Mouse (Mus musculus) lung, embryonic 14.5 days (tissue): Measurements from ENCODE around the gene Fank1. TPM values are rescaled to one million over a fixed set of nuclear protein-coding genes. Genes with fewer than 3 reads are reported as not detected.

Experiments
- ATAC-seq: fragments of 200-750 bp; cut with Nextera tagmentation; 2 replicates; pipeline ENCODE4 v1.8.0; 2017; ENCODE audit warnings: mild to moderate bottlenecking, moderate TSS enrichment, moderate library complexity; ENCODE audit not compliant: insufficient read depth
- DNase-seq: peaks from one replicate; pipeline ENCODE4 v3.0.0-alpha.2; 2015
- H3K27ac ChIP-seq: fragments of 300-500 bp; sonication (generic); 2 replicates; pipeline ENCODE4 v1.5.1; 2014; ENCODE audit warnings: low read depth, mild to moderate bottlenecking, moderate library complexity
- H3K27me3 ChIP-seq: fragments of 300-500 bp; sonication (generic); 2 replicates; pipeline ENCODE4 v1.6.1; 2014; ENCODE audit warnings: low read length, control low read depth; ENCODE audit not compliant: insufficient read depth
- H3K36me3 ChIP-seq: fragments of 300-500 bp; sonication (generic); 2 replicates; pipeline ENCODE4 v1.6.1; 2014; ENCODE audit warnings: control low read depth; ENCODE audit not compliant: insufficient read depth
- H3K4me1 ChIP-seq: fragments of 300-500 bp; sonication (generic); 2 replicates; pipeline ENCODE4 v1.6.1; 2014; ENCODE audit warnings: antibody characterized with exemption, control low read depth; ENCODE audit not compliant: insufficient read depth
- H3K4me2 ChIP-seq: fragments of 300-500 bp; sonication (generic); 2 replicates; pipeline ENCODE4 v1.6.1; 2014; ENCODE audit warnings: mild to moderate bottlenecking
- H3K4me3 ChIP-seq: fragments of 300-500 bp; sonication (generic); 2 replicates; pipeline ENCODE4 v1.5.1; 2014; ENCODE audit warnings: low read depth, low read length
- H3K9ac ChIP-seq: fragments of 300-500 bp; sonication (generic); 2 replicates; pipeline ENCODE4 v1.6.1; 2014
- H3K9me3 ChIP-seq: fragments of 300-500 bp; sonication (generic); 2 replicates; pipeline ENCODE4 v1.6.1; 2016; ENCODE audit warnings: low read depth, low read length, control low read depth
- CTCF ChIP-seq: IDR thresholded peaks from 2 replicates; pipeline ENCODE4 v1.5.1; 2016; ENCODE audit warnings: antibody characterized with exemption, low read depth
- WGBS: fragments of 180-500 bp; shearing (Covaris S2); extraction: QIAGEN DNeasy Blood & Tissue Kit; methylation state at CpG from one replicate; pipeline ENCODE4 v1.1.7; 2014; 5-methylcytosine and 5-hydroxymethylcytosine counted together
- polyA plus RNA-seq: library from polyadenylated mRNA; unstranded; fragments of >200 nt; fragmentation: Nextera tagmentation; extraction: Ambion mirVana; gene quantifications from 2 replicates; pipeline ENCODE4 v1.2.1, GENCODE M21; 2014

Fank1 gene
- polyA plus RNA-seq, 1 experiment from 2014 or later, result 0.29 TPM

DNA sequence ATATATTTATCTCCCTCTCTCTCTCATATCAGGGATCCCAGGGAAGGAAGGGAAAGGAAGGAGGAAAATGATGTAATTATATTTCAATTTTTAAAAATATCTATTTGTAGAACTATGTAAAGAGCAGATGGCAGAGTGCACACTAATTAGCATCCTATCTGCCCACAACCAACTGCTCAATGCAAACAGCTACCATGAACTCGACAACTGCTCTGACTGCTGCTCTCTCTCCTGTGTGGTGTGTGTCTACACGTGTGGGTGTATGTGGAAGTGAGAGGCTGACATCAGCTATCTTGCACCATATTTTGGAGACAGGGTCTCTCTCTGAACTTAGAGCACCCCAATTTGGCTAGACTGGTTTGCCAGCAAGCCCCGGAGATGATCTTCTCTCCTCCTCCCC lies 135.2 kb downstream of the Fank1 start:
- no peaks in the 10 kb centered on the region for H3K27me3 ChIP-seq
- H3K36me3 ChIP-seq, result peaks cover 34% of the 10 kb centered on the region
- H3K9ac ChIP-seq, result no peak overlapping the region
- no peaks in the 10 kb centered on the region for H3K9me3 ChIP-seq
- DNase-seq (no peak), ATAC-seq (no peak)
- H3K4me1 ChIP-seq, result no peaks in the 10 kb centered on the region
- H3K27ac ChIP-seq, result no peak overlapping the region
- H3K4me3 ChIP-seq, result no peak overlapping the region
- no peak for TF ChIP-seq CTCF
- no peak overlapping the region for H3K4me2 ChIP-seq
- 81% methylated on average over 3 of the region's 3 CpGs for WGBS

DNA sequence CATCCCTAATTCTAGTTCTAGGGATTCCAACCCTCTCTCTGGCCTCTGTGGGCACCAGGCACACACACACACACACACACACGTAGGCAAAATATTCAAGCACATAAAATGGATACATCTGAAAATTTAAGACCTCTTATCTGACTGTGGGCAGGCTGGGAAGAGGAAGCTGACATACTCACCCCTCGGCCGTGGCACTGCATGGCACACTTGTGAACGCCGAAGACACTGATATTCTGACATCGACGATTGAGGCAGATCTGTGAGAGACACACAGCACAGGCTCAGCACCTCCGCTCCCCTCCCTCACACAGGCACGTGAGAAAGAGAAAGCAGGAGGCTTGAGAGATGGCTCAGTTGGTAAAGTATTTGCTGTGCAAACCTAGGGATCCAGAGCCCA lies 139.6 kb downstream of the Fank1 start:
- Histone ChIP-seq H3K4me3 (no peak overlapping the region), H3K4me1 (no peaks in the 10 kb centered on the region), H3K27ac (no peak overlapping the region), H3K9ac (no peak overlapping the region), H3K9me3 (no peaks in the 10 kb centered on the region), H3K4me2 (no peak overlapping the region), H3K27me3 (no peaks in the 10 kb centered on the region), H3K36me3 (peaks cover 31% of the 10 kb centered on the region; the same call in 1 of the 2 replicates)
- TF ChIP-seq CTCF, result no peak
- DNase-seq (no peak), ATAC-seq (no peak)
- 77% methylated on average over 9 of the region's 9 CpGs for WGBS

DNA sequence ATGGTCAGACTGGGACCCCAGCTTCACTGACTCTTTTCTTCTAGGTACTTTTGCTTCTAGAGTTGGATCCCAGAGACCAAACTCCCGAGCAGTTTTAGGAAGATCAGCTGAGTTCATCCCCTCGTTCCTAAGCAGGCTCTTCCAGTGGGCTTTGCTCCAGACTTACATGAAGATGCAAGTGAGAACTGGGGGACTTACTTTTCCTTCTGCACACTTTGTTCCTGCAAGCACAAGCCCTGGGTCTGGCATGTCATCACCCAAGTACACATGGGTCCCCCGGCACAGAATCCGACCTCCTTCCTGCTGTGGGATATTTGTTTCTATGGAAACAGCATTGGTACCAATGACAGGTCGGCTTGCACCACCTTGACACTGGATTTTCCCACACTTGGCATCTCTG lies 142.6 kb downstream of the Fank1 start:
- TF ChIP-seq CTCF, result no peak
- no peak overlapping the region for H3K27ac ChIP-seq
- no peak for ATAC-seq

DNA sequence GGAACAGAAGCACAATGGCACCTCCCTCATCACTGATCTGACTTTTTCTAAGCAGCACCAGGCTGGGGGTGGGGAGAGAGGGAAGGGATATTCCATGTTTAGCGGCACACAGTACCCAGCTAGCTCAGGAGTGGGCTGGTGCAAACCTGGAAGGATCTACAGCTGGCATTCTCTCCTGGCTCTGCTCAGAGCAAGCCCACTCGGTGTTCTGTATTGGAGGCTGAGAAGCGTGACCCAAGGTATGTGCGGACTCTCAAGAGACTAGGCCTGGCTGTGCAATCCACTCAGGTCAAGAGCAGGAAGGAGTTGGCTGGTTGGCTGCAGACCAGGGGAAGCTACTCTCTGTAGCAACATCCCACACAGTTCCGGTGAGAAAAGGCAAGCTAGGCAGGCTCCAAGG lies 143.3 kb downstream of the Fank1 start:
- DNase-seq (no peak), ATAC-seq (0 out of 2 replicates have a peak, but pooled peaks have one; percentile 4)
- H3K27me3 ChIP-seq, result no peaks in the 10 kb centered on the region
- H3K4me2 ChIP-seq, result no peak overlapping the region
- no peaks in the 10 kb centered on the region for H3K9me3 ChIP-seq
- WGBS, result 70% methylated on average over 5 of the region's 5 CpGs
- H3K36me3 ChIP-seq, result peaks cover 25% of the 10 kb centered on the region; the same call in 1 of the 2 replicates
- H3K4me3 ChIP-seq, result no peak overlapping the region
- TF ChIP-seq CTCF, result no peak
- H3K27ac ChIP-seq, result no peak overlapping the region
- H3K4me1 ChIP-seq, result peaks cover 4% of the 10 kb centered on the region; the same call in 1 of the 2 replicates
- no peak overlapping the region for H3K9ac ChIP-seq

More for the DNA sequence above, 142.6 kb downstream of the Fank1 start:
- peaks cover 4% of the 10 kb centered on the region; the same call in 1 of the 2 replicates for H3K4me1 ChIP-seq
- no peak overlapping the region for H3K4me3 ChIP-seq
- no peak overlapping the region for H3K4me2 ChIP-seq
- peaks cover 28% of the 10 kb centered on the region; the same call in 1 of the 2 replicates for H3K36me3 ChIP-seq
- no peaks in the 10 kb centered on the region for H3K27me3 ChIP-seq
- no peak overlapping the region for H3K9ac ChIP-seq
- 56% methylated on average over 5 of the region's 5 CpGs for WGBS
- no peaks in the 10 kb centered on the region for H3K9me3 ChIP-seq
- no peak for DNase-seq

DNA sequence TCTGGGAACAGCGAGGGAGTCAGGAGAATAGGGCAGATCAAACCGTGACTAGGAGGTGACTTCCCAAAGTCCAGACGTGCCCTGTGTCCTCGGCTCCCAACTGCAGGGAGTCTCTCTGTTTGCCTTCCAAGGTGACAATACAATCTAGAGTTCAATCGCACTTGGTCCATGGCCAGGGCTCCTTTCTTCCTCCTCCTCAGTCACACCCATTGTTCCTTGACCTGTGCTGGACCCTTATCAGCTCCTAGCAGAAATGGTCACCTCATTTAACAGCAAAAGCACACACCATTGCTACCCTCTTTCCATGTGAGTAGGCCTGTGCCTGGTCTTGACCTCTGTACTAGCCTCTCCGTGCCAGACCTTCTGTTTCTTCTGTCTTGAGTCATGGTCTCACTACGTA lies 144.1 kb downstream of the Fank1 start:
- no peaks in the 10 kb centered on the region for H3K27me3 ChIP-seq
- 66% methylated on average over 7 of the region's 7 CpGs for WGBS

DNA sequence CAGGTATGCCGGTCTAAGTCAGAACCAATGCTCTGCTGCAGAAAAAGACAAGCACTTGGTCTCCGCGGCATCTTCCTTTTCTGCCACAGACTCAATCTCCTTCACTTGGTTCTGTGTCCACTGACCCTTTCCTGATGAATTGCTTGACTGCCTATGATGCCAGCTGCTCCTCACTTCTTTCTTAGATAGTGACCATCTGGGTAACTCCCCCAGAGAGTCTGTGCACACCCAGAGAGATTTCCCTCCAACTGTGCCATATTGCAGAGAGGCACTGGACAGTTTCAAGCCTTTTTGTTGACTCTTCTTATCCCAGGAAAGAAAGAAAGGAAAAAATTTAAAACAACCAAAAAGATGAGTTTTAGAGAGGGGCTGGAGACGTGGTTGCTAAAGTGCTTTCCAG lies 144.6 kb downstream of the Fank1 start:
- DNase-seq (no peak), ATAC-seq (no peak)
- no peak overlapping the region for H3K9ac ChIP-seq
- no peak overlapping the region for H3K4me3 ChIP-seq
- no peak for TF ChIP-seq CTCF
- WGBS, result 89% methylated on average over 4 of the region's 4 CpGs
- peaks cover 31% of the 10 kb centered on the region; the same call in 1 of the 2 replicates for H3K36me3 ChIP-seq
- no peaks in the 10 kb centered on the region for H3K27me3 ChIP-seq
- no peaks in the 10 kb centered on the region for H3K9me3 ChIP-seq
- no peak overlapping the region for H3K4me2 ChIP-seq
- no peak overlapping the region for H3K27ac ChIP-seq
- peaks cover 4% of the 10 kb centered on the region; the same call in 1 of the 2 replicates for H3K4me1 ChIP-seq

More for the DNA sequence above, 144.1 kb downstream of the Fank1 start:
- ATAC-seq, result no peak
- no peak for TF ChIP-seq CTCF
- Histone ChIP-seq H3K4me1 (peaks cover 4% of the 10 kb centered on the region; the same call in 1 of the 2 replicates), H3K36me3 (peaks cover 27% of the 10 kb centered on the region; the same call in 1 of the 2 replicates), H3K27ac (no peak overlapping the region), H3K4me3 (no peak overlapping the region), H3K9me3 (no peaks in the 10 kb centered on the region), H3K4me2 (no peak overlapping the region), H3K9ac (no peak overlapping the region)
- no peak for DNase-seq

DNA sequence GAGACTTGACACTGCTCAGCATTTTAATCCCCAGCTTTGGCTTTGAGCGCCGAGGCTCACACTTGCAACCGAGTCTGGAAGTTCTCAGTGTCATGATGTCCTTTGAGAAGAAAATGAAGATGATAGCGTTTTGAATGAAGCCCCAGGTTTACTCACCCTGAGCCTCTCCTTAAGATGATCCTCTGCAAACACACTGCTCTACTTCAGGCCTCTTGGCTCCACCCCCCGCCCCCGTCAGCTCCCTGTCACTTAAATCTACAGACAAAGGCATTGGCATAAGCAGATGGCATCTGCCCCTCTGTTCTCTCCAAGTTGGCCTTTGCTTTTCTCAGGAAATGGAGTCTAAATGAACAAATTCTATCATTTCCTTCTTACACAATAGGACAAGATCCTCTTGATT lies 147.3 kb downstream of the Fank1 start:
- no peak overlapping the region for H3K4me2 ChIP-seq
- DNase-seq, result no peak
- no peak for ATAC-seq
- H3K27ac ChIP-seq, result no peak overlapping the region
- 30% methylated on average over 6 of the region's 6 CpGs for WGBS
- H3K4me3 ChIP-seq, result no peak overlapping the region
- no peaks in the 10 kb centered on the region for H3K9me3 ChIP-seq
- peaks cover 4% of the 10 kb centered on the region; the same call in 1 of the 2 replicates for H3K4me1 ChIP-seq
- H3K9ac ChIP-seq, result no peak overlapping the region
- peaks cover 41% of the 10 kb centered on the region for H3K36me3 ChIP-seq
- H3K27me3 ChIP-seq, result no peaks in the 10 kb centered on the region
- TF ChIP-seq CTCF, result no peak

DNA sequence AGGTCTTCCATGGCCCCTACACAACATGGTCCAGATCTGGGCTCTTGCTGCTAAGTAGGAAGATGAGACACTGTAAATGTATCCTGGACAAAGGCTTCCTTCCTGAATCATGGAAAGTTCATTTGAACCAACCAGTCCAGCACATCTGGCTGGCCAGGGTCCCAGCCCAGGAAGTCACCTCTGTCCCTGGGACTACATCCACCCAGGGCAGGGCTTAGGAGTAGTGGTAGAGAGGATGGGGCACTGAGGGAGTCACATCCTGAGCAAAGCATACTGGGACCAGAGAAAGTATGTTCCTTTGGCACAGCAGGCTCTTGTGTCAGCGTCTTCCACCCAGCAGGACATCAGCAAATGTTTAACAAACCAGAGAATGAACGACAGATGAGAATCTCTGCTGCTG lies 149.1 kb downstream of the Fank1 start:
- no peak for ATAC-seq
- H3K4me2 ChIP-seq, result no peak overlapping the region
- peaks cover 40% of the 10 kb centered on the region for H3K36me3 ChIP-seq
- WGBS, result 64% methylated on average over 2 of the region's 2 CpGs
- no peak overlapping the region for H3K9ac ChIP-seq
- no peak for DNase-seq
- no peaks in the 10 kb centered on the region for H3K27me3 ChIP-seq
- H3K9me3 ChIP-seq, result no peaks in the 10 kb centered on the region
- TF ChIP-seq CTCF, result no peak
- no peak overlapping the region for H3K27ac ChIP-seq
- no peak overlapping the region for H3K4me3 ChIP-seq
- H3K4me1 ChIP-seq, result peaks cover 4% of the 10 kb centered on the region; the same call in 1 of the 2 replicates
